Mouse (Mus musculus): ENCODE measurements at regions not wholly inside any gene's neighbourhood (a gene's known extent, or its start where the extent isn't known, plus 50 kb on each side); places are given as distances from the start of the nearest gene placed in this dataset.

- in situ Hi-C loops (cut with MboI) = no loop called here
These were observed 152.2 kb downstream of the Mtx2 start for GRCm38 (mm10) chr2:74977828-74978227.

GRCm38 (mm10) chr2:74981856-74982255 lies 156.3 kb downstream of the Mtx2 start:
- in situ Hi-C loops (cut with MboI) = no loop called here

GRCm38 (mm10) chr2:74993802-74994201 lies 168.2 kb downstream of the Mtx2 start:
- in situ Hi-C loops (cut with MboI) = no loop called here

GRCm38 (mm10) chr2:74994998-74995397 lies 169.4 kb downstream of the Mtx2 start:
- in situ Hi-C loops (cut with MboI) = no loop called here

- in situ Hi-C loops (cut with MboI) = no loop called here
These were observed 172.1 kb downstream of the Mtx2 start for GRCm38 (mm10) chr2:74997736-74998135.

- in situ Hi-C loops (cut with MboI) = no loop called here
These were observed 174.8 kb downstream of the Mtx2 start for GRCm38 (mm10) chr2:75000368-75000796.

GRCm38 (mm10) chr2:75002562-75002961 lies 177.0 kb downstream of the Mtx2 start:
- in situ Hi-C loops (cut with MboI) = no loop called here

GRCm38 (mm10) chr2:75008116-75008515 lies 182.5 kb downstream of the Mtx2 start:
- in situ Hi-C loops (cut with MboI) = no loop called here

GRCm38 (mm10) chr2:75010647-75011046 lies 185.0 kb downstream of the Mtx2 start:
- in situ Hi-C loops (cut with MboI) = no loop called here

GRCm38 (mm10) chr2:75012046-75012445 lies 186.4 kb downstream of the Mtx2 start:
- in situ Hi-C loops (cut with MboI) = no loop called here

- in situ Hi-C loops (cut with MboI) = no loop called here
These were observed 189.6 kb downstream of the Mtx2 start for GRCm38 (mm10) chr2:75014994-75015728.

- in situ Hi-C loops (cut with MboI) = no loop called here
These were observed 193.9 kb downstream of the Mtx2 start for GRCm38 (mm10) chr2:75019459-75019858.

GRCm38 (mm10) chr2:75021639-75022038 lies 196.0 kb downstream of the Mtx2 start:
- in situ Hi-C loops (cut with MboI) = no loop called here

- in situ Hi-C loops (cut with MboI) = no loop called here
These were observed 202.5 kb downstream of the Mtx2 start for GRCm38 (mm10) chr2:75028151-75028550.

GRCm38 (mm10) chr2:75029089-75029693 lies 203.6 kb downstream of the Mtx2 start:
- in situ Hi-C loops (cut with MboI) = no loop called here

GRCm38 (mm10) chr2:75034708-75035107 lies 209.1 kb downstream of the Mtx2 start:
- in situ Hi-C loops (cut with MboI) = no loop called here

- in situ Hi-C loops (cut with MboI) = no loop called here
These were observed 213.5 kb downstream of the Mtx2 start for GRCm38 (mm10) chr2:75039066-75039465.

GRCm38 (mm10) chr2:75046892-75047291 lies 221.3 kb downstream of the Mtx2 start:
- in situ Hi-C loops (cut with MboI) = no loop called here

- in situ Hi-C loops (cut with MboI) = no loop called here
These were observed 222.5 kb downstream of the Mtx2 start for GRCm38 (mm10) chr2:75048071-75048470.

- in situ Hi-C loops (cut with MboI) = no loop called here
These were observed 229.0 kb downstream of the Mtx2 start for GRCm38 (mm10) chr2:75054474-75055186.

- in situ Hi-C loops (cut with MboI) = no loop called here
These were observed 229.6 kb downstream of the Mtx2 start for GRCm38 (mm10) chr2:75055187-75055543.

- in situ Hi-C loops (cut with MboI) = no loop called here
These were observed 235.4 kb downstream of the Mtx2 start for GRCm38 (mm10) chr2:75061009-75061408.

All from mature B cell (primary cell).